19 mouse cellular contexts compared by ENCODE assay signal in the genomic region with DNA sequence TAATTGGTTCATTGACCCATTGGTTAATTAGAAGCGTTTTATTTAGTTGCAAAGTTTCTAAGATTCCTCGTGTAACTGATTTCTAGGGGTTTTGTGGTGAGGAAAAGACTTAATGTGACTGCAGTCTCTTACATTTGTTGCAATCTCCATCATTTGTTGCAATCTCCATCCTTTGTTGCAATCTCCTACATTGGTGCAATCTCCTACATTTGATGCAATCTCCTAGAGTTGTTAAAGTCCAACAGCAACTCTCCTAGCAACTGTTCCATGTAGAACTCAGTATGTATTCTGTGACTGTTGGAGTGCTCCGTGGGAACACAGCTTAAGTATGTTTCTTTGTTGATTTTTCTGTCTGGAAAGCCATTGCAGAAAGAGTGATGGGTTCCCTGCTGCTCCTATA.
"Had no signal": no experiment of that assay in that cellular context is flagged by ENCODE, and none has a peak within 500 bp of the region (broad histone marks: within the 10 kb centered on the region; RNA-seq: fewer than 3 reads in every experiment).

No protein-coding gene starts in this region.

- H3K4me3 ChIP-seq: liver, embryonic 15.5 days; midbrain, embryonic 10.5 days; midbrain, embryonic 13.5 days; myocyte; neural tube, embryonic 13.5 days; neural tube, embryonic 15.5 days had no signal

- H3K4me1 ChIP-seq: liver, embryonic 15.5 days; midbrain, embryonic 10.5 days; midbrain, embryonic 13.5 days; neural tube, embryonic 13.5 days; neural tube, embryonic 15.5 days had no signal

- H3K4me2 ChIP-seq: liver, embryonic 15.5 days; lung, embryonic 14.5 days; midbrain, embryonic 13.5 days; neural tube, embryonic 13.5 days; neural tube, embryonic 15.5 days had no signal

- DNase-seq: lung, adult 18-20 months; lung, embryonic 14.5 days; lung, postnatal 10 days; lung, postnatal 4 days; retina, postnatal 1 day; right cerebral cortex, adult 18-20 months; right cerebral cortex, postnatal 25 days; right cerebral cortex, postnatal 4 days; spleen, adult 18-20 months; thymus, adult 18-20 months; thymus, postnatal 14 days; thymus, postnatal 36 days had no signal

- H3K27me3 ChIP-seq: liver, embryonic 15.5 days; midbrain, embryonic 13.5 days; neural tube, embryonic 13.5 days; neural tube, embryonic 15.5 days had no signal

- H3K36me3 ChIP-seq: liver, embryonic 15.5 days; midbrain, embryonic 10.5 days; midbrain, embryonic 13.5 days; neural tube, embryonic 13.5 days; neural tube, embryonic 15.5 days had no signal

- H3K9ac ChIP-seq: liver, embryonic 15.5 days; lung, embryonic 14.5 days; midbrain, embryonic 13.5 days; neural tube, embryonic 13.5 days; neural tube, embryonic 15.5 days had no signal

- H3K9me3 ChIP-seq: liver, embryonic 15.5 days; midbrain, embryonic 10.5 days; midbrain, embryonic 13.5 days; neural tube, embryonic 13.5 days; neural tube, embryonic 15.5 days had no signal

- ATAC-seq: midbrain, embryonic 13.5 days; midbrain, embryonic 16.5 days had no signal

- H3K27ac ChIP-seq: liver, embryonic 15.5 days; midbrain, embryonic 10.5 days; midbrain, embryonic 13.5 days; neural tube, embryonic 13.5 days; neural tube, embryonic 15.5 days had no signal
